30 mouse cellular contexts compared by ENCODE assay signal in the genomic region with DNA sequence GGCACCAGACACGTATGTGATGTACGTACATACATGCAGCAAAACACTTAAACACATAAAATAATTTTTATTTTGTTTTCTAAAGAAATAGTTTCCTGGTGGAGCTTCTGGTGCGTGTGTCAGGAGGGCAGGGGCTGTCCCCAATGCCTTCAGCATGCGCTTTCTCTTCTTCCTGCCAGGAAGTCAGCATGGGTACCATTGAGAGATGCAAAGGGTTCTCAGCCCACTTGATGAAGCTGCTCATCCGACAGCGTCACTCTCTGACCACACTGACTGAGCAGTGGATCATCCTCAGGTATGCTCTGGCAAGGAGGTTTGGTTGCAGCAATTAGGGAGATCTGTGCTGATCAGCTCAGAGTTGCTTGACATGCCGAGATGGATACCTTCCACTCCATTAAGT. TPM values are rescaled to one million over a fixed set of nuclear protein-coding genes. Genes with fewer than 3 reads are reported as not detected.
A peak's percentile ranks its signal among the peaks of the same experiment; 100 is the strongest.
DNase-seq lines count a peak whose midpoint lies in the region; ATAC-seq and TF ChIP-seq lines count a peak whose summit lies in the region.
"Had no signal": no experiment of that assay in that cellular context is flagged by ENCODE, and none has a peak within 500 bp of the region (broad histone marks: within the 10 kb centered on the region; RNA-seq: fewer than 3 reads in every experiment).

No protein-coding gene starts in this region.

- DNase-seq in spleen, postnatal 36 days (ENCODE audit: low spot score in 2 of 2) = peak; percentile 11 to 22
- no peak for DNase-seq in spleen, postnatal 10 days (ENCODE audit: low spot score in 2 of 2)
- DNase-seq in CH12.LX (ENCODE audit: extremely low read depth) = peak; percentile 49
- no peak for DNase-seq in cerebellum, postnatal 10 days
- DNase-seq in heart, adult 8-10 months (ENCODE audit: low spot score) = no peak
- DNase-seq: adrenal gland, postnatal 10 days; adrenal gland, postnatal 36 days; B cell, adult 2 months; cerebellum, adult 18-20 months; cerebellum, adult 9-10 months; cerebellum, postnatal 36 days; embryo, embryonic 11 days; gastrocnemius, postnatal 10 days; gastrocnemius, postnatal 36 days; heart, adult 2 months; heart, postnatal 10 days; heart, postnatal 36 days had no signal

- H3K36me3 ChIP-seq in CH12.LX (replicated peaks in 1 of 2; ENCODE audit: control insufficient read depth in 1 of 2, insufficient read depth in 1 of 2, low read length in 1 of 2) = peaks cover 78 to 98% of the 10 kb centered on the region in 2 experiments
- H3K36me3 ChIP-seq in heart, embryonic 11.5 days (ENCODE audit: control insufficient read depth, insufficient read depth, low read length) = peaks cover 22% of the 10 kb centered on the region

- TF ChIP-seq RAD21 in CH12.LX (IDR thresholded peaks at IDR 0.05; ENCODE audit: low read depth, low read length) = no peak

- no peaks in the 10 kb centered on the region for H3K27me3 ChIP-seq in CH12.LX (replicated peaks)
- no peaks in the 10 kb centered on the region for H3K27me3 ChIP-seq in heart, embryonic 11.5 days (ENCODE audit: control insufficient read depth, insufficient read depth, low read length)
- H3K27me3 ChIP-seq: embryonic facial prominence, embryonic 13.5 days; forebrain, embryonic 12.5 days; heart, embryonic 12.5 days; heart, embryonic 15.5 days; hindbrain, embryonic 13.5 days had no signal

- WGBS in heart, embryonic 11.5 days (ENCODE audit: insufficient replicate concordance) = 90% methylated on average over 7 of the region's 7 CpGs

- no peak overlapping the region for H3K4me3 ChIP-seq in CH12.LX (replicated peaks in 1 of 3; ENCODE audit: low read depth in 2 of 3, low read length in 2 of 3, poor library complexity in 1 of 3)
- no peak overlapping the region for H3K4me3 ChIP-seq in heart, embryonic 11.5 days (ENCODE audit: low read depth, low read length)
- H3K4me3 ChIP-seq: embryonic facial prominence, embryonic 10.5 days; embryonic facial prominence, embryonic 13.5 days; erythroblast, embryonic 14.5 days; forebrain, embryonic 12.5 days; heart, adult 2 months; heart, embryonic 12.5 days; heart, embryonic 15.5 days; hindbrain, embryonic 10.5 days; hindbrain, embryonic 13.5 days had no signal

- no peaks in the 10 kb centered on the region for H3K9me3 ChIP-seq in CH12.LX (replicated peaks; ENCODE audit: low read length)
- H3K9me3 ChIP-seq in heart, embryonic 11.5 days (replicated peaks; ENCODE audit: control insufficient read depth, low read length) = no peaks in the 10 kb centered on the region
- H3K9me3 ChIP-seq: embryonic facial prominence, embryonic 10.5 days; embryonic facial prominence, embryonic 13.5 days; forebrain, embryonic 12.5 days; heart, embryonic 12.5 days; heart, embryonic 15.5 days; hindbrain, embryonic 10.5 days; hindbrain, embryonic 13.5 days had no signal

- H3K4me1 ChIP-seq in CH12.LX (ENCODE audit: control insufficient read depth in 1 of 2, insufficient read depth in 2 of 2) = peaks cover 0 to 16% of the 10 kb centered on the region in 2 experiments; a peak in 2 of 4 replicates
- no peaks in the 10 kb centered on the region for H3K4me1 ChIP-seq in heart, embryonic 11.5 days (ENCODE audit: control insufficient read depth, insufficient read depth, low read length)
- H3K4me1 ChIP-seq: embryonic facial prominence, embryonic 10.5 days; embryonic facial prominence, embryonic 13.5 days; forebrain, embryonic 12.5 days; heart, embryonic 12.5 days; heart, embryonic 15.5 days; hindbrain, embryonic 10.5 days; hindbrain, embryonic 13.5 days had no signal

- no peak overlapping the region for H3K4me2 ChIP-seq in CH12.LX (ENCODE audit: insufficient read depth, low read depth, poor library complexity, severe bottlenecking)
- no peak overlapping the region for H3K4me2 ChIP-seq in heart, embryonic 11.5 days
- H3K4me2 ChIP-seq: embryonic facial prominence, embryonic 13.5 days; forebrain, embryonic 12.5 days; heart, embryonic 12.5 days; heart, embryonic 15.5 days; hindbrain, embryonic 13.5 days had no signal

- no peaks in the 10 kb centered on the region for H3K79me2 ChIP-seq in CH12.LX (replicated peaks; ENCODE audit: control insufficient read depth, extremely low read depth, insufficient read depth, poor library complexity, severe bottlenecking)

- peak; percentile 97 for ATAC-seq in inflammation-experienced regulatory T-cells, adult 6 months
- ATAC-seq in heart, embryonic 11.5 days (replicated peaks; ENCODE audit: insufficient number of reproducible peaks, low FRiP score, low TSS enrichment) = no peak
- ATAC-seq: forebrain, embryonic 16.5 days; hindbrain, embryonic 16.5 days; intestine, postnatal 0 days had no signal

- H3K27ac ChIP-seq in CH12.LX (ENCODE audit: insufficient read depth, low read depth) = no peak overlapping the region
- no peak overlapping the region for H3K27ac ChIP-seq in heart, embryonic 11.5 days (ENCODE audit: low read depth, low read length)
- H3K27ac ChIP-seq: embryonic facial prominence, embryonic 10.5 days; embryonic facial prominence, embryonic 13.5 days; forebrain, embryonic 12.5 days; heart, adult 2 months; heart, embryonic 15.5 days; hindbrain, embryonic 10.5 days; hindbrain, embryonic 13.5 days had no signal

- no peak for TF ChIP-seq EP300 in CH12.LX (IDR thresholded peaks at IDR 0.05; ENCODE audit: low read length)

- in situ Hi-C loops in CH12.LX (cut with MboI; ENCODE audit: low pct_ligation_motif_present, low pct_unique_long_range_greater_than_20kb, low sequenced_read_pairs) = loop anchor here (10.0 kb wide), 1 partner anchor 366 kb away; no protein-coding TSS in a partner anchor

- no peak for TF ChIP-seq POLR2A in CH12.LX (IDR thresholded peaks at IDR 0.05; ENCODE audit: low read depth, low read length)

- H3K9ac ChIP-seq in CH12.LX (ENCODE audit: insufficient read depth, low read depth) = no peak overlapping the region
- H3K9ac ChIP-seq in heart, embryonic 11.5 days (ENCODE audit: low read depth, low read length) = no peak overlapping the region
- H3K9ac ChIP-seq: embryonic facial prominence, embryonic 13.5 days; forebrain, embryonic 12.5 days; heart, embryonic 12.5 days; heart, embryonic 15.5 days; hindbrain, embryonic 13.5 days had no signal

- TF ChIP-seq CTCF in CH12.LX (conservative IDR thresholded peaks at IDR 0.05 in 1 of 2, IDR thresholded peaks at IDR 0.05 in 1 of 2; ENCODE audit: low read depth in 2 of 2, low read length in 2 of 2) = no peak

- dilution Hi-C loops in CH12.LX (cut with MboI; ENCODE audit: extremely low pct_ligation_motif_present, extremely low pct_unique_long_range_greater_than_20kb, low sequenced_read_pairs) = no loop called here

TF ChIP-seq in CH12.LX, 34 proteins besides CTCF, POLR2A, EP300 and RAD21:
- TF ChIP-seq NELFE (IDR thresholded peaks at IDR 0.05; ENCODE audit: low read depth, low read length) = no peak
- no peak for TF ChIP-seq MAFK (IDR thresholded peaks at IDR 0.05; ENCODE audit: insufficient replicate concordance, low read length)
- no peak for TF ChIP-seq TCF12 (IDR thresholded peaks at IDR 0.05; ENCODE audit: low read depth, low read length)
- TF ChIP-seq UBTF (IDR thresholded peaks at IDR 0.05; ENCODE audit: low read depth, low read length) = no peak
- TF ChIP-seq BHLHE40 (IDR thresholded peaks at IDR 0.05; ENCODE audit: low read depth, low read length) = no peak
- TF ChIP-seq SIN3A (IDR thresholded peaks at IDR 0.05; ENCODE audit: low read length) = no peak
- no peak for TF ChIP-seq MYC (IDR thresholded peaks at IDR 0.05; ENCODE audit: low read depth, low read length)
- TF ChIP-seq MAZ (IDR thresholded peaks at IDR 0.05; ENCODE audit: low read depth, low read length) = no peak
- no peak for TF ChIP-seq HCFC1 (IDR thresholded peaks at IDR 0.05; ENCODE audit: low read depth, low read length)
- no peak for TF ChIP-seq POLR2AphosphoS2 (IDR thresholded peaks at IDR 0.05; ENCODE audit: low read depth, low read length)
- no peak for TF ChIP-seq ZC3H11A (IDR thresholded peaks at IDR 0.05; ENCODE audit: low read depth, low read length)
- no peak for TF ChIP-seq USF1 (IDR thresholded peaks at IDR 0.05; ENCODE audit: low read depth, low read length)
- no peak for TF ChIP-seq MAX (IDR thresholded peaks at IDR 0.05; ENCODE audit: low read length)
TF ChIP-seq in CH12.LX: peak in this region for 0.

RNA-seq across cellular contexts. Expression of gene Lyrm2, which starts 51.7 kb away (rescaled TPM):
- total RNA-seq in CH12.LX (2012; rRNA removed) = 47.5 TPM in 2 replicates
- 135 and 141 TPM in 2 replicates for total RNA-seq in CH12.LX (2014; rRNA removed)
- 35.7 and 37.2 TPM in 2 replicates for polyA plus RNA-seq in CH12.LX (2012; ENCODE audit: insufficient read length, low read depth)
- polyA plus RNA-seq in inflammation-experienced regulatory T-cells, adult 6 months (2017; shearing (Covaris generic)) = 10 to 100 TPM; 61.9 to 82.1 (median 71.3) TPM
- 122 and 132 TPM in 2 replicates for polyA plus RNA-seq in heart, embryonic 11.5 days (2014; fragmentation: Nextera tagmentation; extraction: Ambion mirVana)
- total RNA-seq in heart, adult 8-10 months (2022) = 10 to 100 TPM; 31.0 to 48.6 (median 41.3) TPM

Comparison
In these comparisons a context has a peak if more than half of its experiments do, and no peak if none do; other contexts are left out.
1. DNase-seq: peak in spleen, postnatal 36 days (2 of 2) and CH12.LX (single experiment); none in spleen, postnatal 10 days (0 of 2), cerebellum, postnatal 10 days (0 of 2) and heart, adult 8-10 months (single experiment).